Mouse (Mus musculus) stomach, postnatal 0 days (tissue): ENCODE data around the gene Sox15. TPM values are rescaled to one million over a fixed set of nuclear protein-coding genes. Genes with fewer than 3 reads are reported as not detected.
A peak's percentile ranks its signal among the peaks of the same experiment; 100 is the strongest.

Source experiments
- ATAC-seq: fragments of 200-750 bp; cut with Nextera tagmentation; 2 replicates; pipeline ENCODE4 v1.8.0; 2017; ENCODE audit not compliant: low FRiP score, low TSS enrichment
- DNase-seq: peaks from one replicate; pipeline ENCODE4 v3.0.0-alpha.2; 2016; ENCODE audit warnings: low spot score
- H3K27ac ChIP-seq: fragments of 300-500 bp; sonication (generic); replicated peaks from 2 replicates; pipeline ENCODE4 v1.5.1; 2014; ENCODE audit warnings: mild to moderate bottlenecking, control low read depth
- H3K27me3 ChIP-seq: fragments of 300-500 bp; sonication (generic); 2 replicates; pipeline ENCODE4 v1.6.1; 2014; ENCODE audit warnings: low read length; ENCODE audit not compliant: control insufficient read depth, insufficient read depth
- H3K36me3 ChIP-seq: fragments of 300-500 bp; sonication (generic); 2 replicates; pipeline ENCODE4 v1.6.1; 2014; ENCODE audit warnings: low read length, mixed read lengths; ENCODE audit not compliant: control insufficient read depth, insufficient read depth
- H3K4me1 ChIP-seq: fragments of 300-500 bp; sonication (generic); replicated peaks from 2 replicates; pipeline ENCODE4 v1.6.1; 2014; ENCODE audit warnings: antibody characterized with exemption; ENCODE audit not compliant: control insufficient read depth, insufficient read depth
- H3K4me2 ChIP-seq: fragments of 300-500 bp; sonication (generic); replicated peaks from 2 replicates; pipeline ENCODE4 v1.6.1; 2014; ENCODE audit warnings: low read depth, mild to moderate bottlenecking, control low read depth, moderate library complexity
- H3K4me3 ChIP-seq: fragments of 300-500 bp; sonication (generic); 2 replicates; pipeline ENCODE4 v1.5.1; 2014; ENCODE audit warnings: low read depth, low read length, control low read depth
- H3K9ac ChIP-seq: fragments of 300-500 bp; sonication (generic); 2 replicates; pipeline ENCODE4 v1.6.1; 2014; ENCODE audit warnings: mild to moderate bottlenecking, low read length, control low read depth, mixed read lengths
- H3K9me3 ChIP-seq: fragments of 300-500 bp; sonication (generic); 2 replicates; pipeline ENCODE4 v1.6.1; 2016; ENCODE audit warnings: low read length; ENCODE audit not compliant: control insufficient read depth
- CTCF ChIP-seq: IDR thresholded peaks from 2 replicates; pipeline ENCODE4 v1.5.1; 2016; ENCODE audit warnings: antibody characterized with exemption, low read depth, mild to moderate bottlenecking, moderate library complexity
- EP300 ChIP-seq: optimal IDR thresholded peaks from 2 replicates; pipeline ENCODE3; 2016; ENCODE audit warnings: antibody characterized with exemption
- WGBS: fragments of 180-500 bp; shearing (Covaris S2); extraction: QIAGEN DNeasy Blood & Tissue Kit; methylation state at CpG from one replicate; pipeline ENCODE4 v1.1.7; 2014; 5-methylcytosine and 5-hydroxymethylcytosine counted together
- polyA plus RNA-seq: library from polyadenylated mRNA; unstranded; fragments of >200 nt; fragmentation: Nextera tagmentation; extraction: Ambion mirVana; gene quantifications from 2 replicates; pipeline ENCODE4 v1.2.1, GENCODE M21; 2015

Sox15 gene
- polyA plus RNA-seq, 1 experiment from 2014 or later: 7.9 TPM

- WGBS: 20% methylated on average over 7 of the region's 7 CpGs
- DNase-seq: peak; percentile 78
These were observed 11.0 kb downstream of the Sox15 start, which contains the start of gene Cd68 for GRCm38 (mm10) chr11:69665961-69666664. Gene Cd68, minus strand, starts transcription at chr11:69666153.

GRCm38 (mm10) chr11:69666665-69667005 lies 11.5 kb downstream of the Sox15 start:
- ATAC-seq: no peak
- Histone ChIP-seq H3K4me2 (no peak overlapping the region), H3K36me3 (peaks cover 16% of the 10 kb centered on the region), H3K4me3 (no peak overlapping the region), H3K27me3 (no peaks in the 10 kb centered on the region), H3K9me3 (no peaks in the 10 kb centered on the region), H3K4me1 (0 out of 2 replicates have a peak, but pooled peaks cover 2% of the 10 kb centered on the region), H3K27ac (no peak overlapping the region; the same call in 1 of the 2 replicates), H3K9ac (no peak overlapping the region)
- TF ChIP-seq CTCF (no peak), EP300 (no peak)
- no peak for DNase-seq
- WGBS: 71% methylated on average over 3 of the region's 3 CpGs

More at GRCm38 (mm10) chr11:69665961-69666664, 11.0 kb downstream of the Sox15 start, which contains the start of gene Cd68:
- Histone ChIP-seq H3K27me3 (no peaks in the 10 kb centered on the region), H3K9ac (no peak within 1 kb of the TSS), H3K27ac (peak within 1 kb of the TSS; percentile 70), H3K4me1 (0 out of 2 replicates have a peak, but pooled peaks cover 2% of the 10 kb centered on the region), H3K4me2 (no peak within 1 kb of the TSS), H3K4me3 (no peak within 1 kb of the TSS), H3K9me3 (no peaks in the 10 kb centered on the region), H3K36me3 (peaks cover 16% of the 10 kb centered on the region)
- peak; percentile 47 for ATAC-seq
- TF ChIP-seq CTCF: no peak
- TF ChIP-seq EP300: no peak

GRCm38 (mm10) chr11:69670786-69671725 lies 15.9 kb downstream of the Sox15 start:
- H3K4me3 ChIP-seq: peak overlapping the region; percentile 99
- H3K9me3 ChIP-seq: no peaks in the 10 kb centered on the region
- H3K27ac ChIP-seq: peak overlapping the region; percentile 99
- H3K36me3 ChIP-seq: peaks cover 24% of the 10 kb centered on the region
- TF ChIP-seq CTCF (peak; percentile 42), EP300 (peak; percentile 91)
- H3K27me3 ChIP-seq: no peaks in the 10 kb centered on the region
- H3K4me2 ChIP-seq: peak overlapping the region; percentile 88
- peak overlapping the region; percentile 100 for H3K9ac ChIP-seq
- under 1% methylated on average over 57 of the region's 61 CpGs for WGBS
- DNase-seq (peak; percentile 97), ATAC-seq (peak; percentile 84)
- H3K4me1 ChIP-seq: no peaks in the 10 kb centered on the region; the same call in 1 of the 2 replicates

- DNase-seq (no peak), ATAC-seq (peak; percentile 7)
- H3K4me2 ChIP-seq: peak overlapping the region; percentile 88
- H3K4me3 ChIP-seq: peak overlapping the region; percentile 99
- peaks cover 29% of the 10 kb centered on the region for H3K36me3 ChIP-seq
- no peaks in the 10 kb centered on the region for H3K27me3 ChIP-seq
- no peaks in the 10 kb centered on the region; the same call in 1 of the 2 replicates for H3K4me1 ChIP-seq
- peak overlapping the region; percentile 99 for H3K27ac ChIP-seq
- H3K9ac ChIP-seq: peak overlapping the region; percentile 100
- no peaks in the 10 kb centered on the region for H3K9me3 ChIP-seq
- TF ChIP-seq CTCF (no peak), EP300 (no peak)
- under 1% methylated on average over 43 of the region's 43 CpGs for whole genome bisulfite sequencing
These were observed 16.6 kb downstream of the Sox15 start for GRCm38 (mm10) chr11:69671726-69672124.

- Histone ChIP-seq H3K27me3 (no peaks in the 10 kb centered on the region), H3K4me2 (peak within 1 kb of the TSS; percentile 88), H3K9me3 (no peaks in the 10 kb centered on the region), H3K27ac (peak within 1 kb of the TSS; percentile 99), H3K36me3 (peaks cover 28% of the 10 kb centered on the region), H3K4me1 (no peaks in the 10 kb centered on the region; the same call in 1 of the 2 replicates), H3K9ac (peak within 1 kb of the TSS; percentile 100), H3K4me3 (peak within 1 kb of the TSS; percentile 99)
- 1% methylated on average over 36 of the region's 36 CpGs for WGBS
- DNase-seq: peak; percentile 100
- peak; percentile 96 for ATAC-seq
- peak; percentile 48 for TF ChIP-seq EP300
- no peak for TF ChIP-seq CTCF
These were observed 17.1 kb downstream of the Sox15 start, which contains the start of gene Eif4a1 for GRCm38 (mm10) chr11:69672211-69672706. Gene Eif4a1, minus strand, starts transcription at chr11:69672423.
